Mouse (Mus musculus) large intestine, adult 2 months (tissue): Measurements from ENCODE around the gene Tmem108. TPM values are rescaled to one million over a fixed set of nuclear protein-coding genes. Genes with fewer than 3 reads are reported as not detected.

Experiments
- DNase-seq: peaks from one replicate; pipeline ENCODE4 v3.0.0-alpha.2; 2012; ENCODE audit warnings: low read depth, low spot score
- WGBS: fragments of 180-500 bp; shearing (Covaris S2); methylation state at CpG from one replicate; pipeline ENCODE4 v1.1.7; 2018; 5-methylcytosine and 5-hydroxymethylcytosine counted together
- polyA plus RNA-seq: library from polyadenylated mRNA; depleted of rRNA; stranded (reverse); fragments of >200 nt; gene quantifications from 2 replicates; pipeline ENCODE4 v1.2.3, GENCODE M21; 2012

Tmem108 gene
- polyA plus RNA-seq, 1 experiment, result 0.74 TPM

DNA sequence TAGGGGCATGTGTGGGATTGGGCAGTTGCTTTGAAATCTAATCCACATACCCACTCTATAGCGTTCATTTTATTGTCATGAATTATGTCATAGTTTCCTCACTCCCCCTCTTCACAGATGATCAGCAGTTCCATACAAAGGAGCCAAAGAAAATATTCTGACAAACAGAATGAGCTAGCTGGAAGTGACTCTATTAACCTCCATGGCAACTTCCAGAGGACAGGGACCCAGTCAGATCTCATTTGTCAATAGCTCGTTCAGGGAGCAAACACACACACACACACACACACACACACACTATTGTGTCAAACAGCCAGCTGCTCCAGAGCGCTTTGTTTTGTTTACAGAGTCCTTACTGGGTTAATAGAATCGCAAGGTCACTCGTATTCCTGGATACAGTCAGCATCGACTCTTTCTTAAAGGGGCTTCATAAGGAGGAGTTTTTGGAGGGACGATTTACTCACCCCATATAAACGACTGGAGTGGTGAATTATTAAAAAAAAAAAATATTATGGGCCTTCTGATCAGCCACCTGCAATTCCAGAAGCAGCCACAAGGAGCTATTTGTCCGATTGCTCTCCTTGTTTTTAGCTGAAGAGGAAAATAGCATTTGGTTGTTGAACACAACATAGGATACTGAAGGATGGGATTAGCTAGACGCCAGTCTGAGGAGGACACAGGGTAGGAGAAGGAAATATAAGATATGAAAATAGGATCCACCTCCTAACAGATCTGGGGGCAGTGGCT, 197.6 kb downstream of the Tmem108 start:
- no peak for DNase-seq
- 16% methylated on average over 10 of the region's 10 CpGs for WGBS

DNA sequence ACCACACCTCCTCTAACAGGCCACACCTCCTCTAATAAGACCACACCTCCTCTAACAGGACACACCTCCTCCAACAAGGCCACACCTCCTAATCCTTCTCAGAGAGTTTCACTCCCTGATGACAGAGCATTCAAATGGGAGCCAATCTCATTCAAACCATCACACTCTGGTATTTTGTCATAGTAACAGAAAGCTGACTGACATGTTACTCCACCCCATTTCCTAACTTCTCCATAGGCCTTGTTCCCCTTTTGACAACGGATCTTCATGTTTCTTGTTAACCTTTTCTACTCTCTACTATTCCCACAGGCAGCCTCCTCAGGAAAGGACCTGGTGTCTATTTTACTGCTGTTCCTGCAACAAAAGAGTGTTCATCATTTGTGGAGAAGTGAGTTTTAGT, 199.6 kb downstream of the Tmem108 start:
- 88% methylated on average over 1 of the region's 1 CpGs for WGBS
- DNase-seq, result no peak

DNA sequence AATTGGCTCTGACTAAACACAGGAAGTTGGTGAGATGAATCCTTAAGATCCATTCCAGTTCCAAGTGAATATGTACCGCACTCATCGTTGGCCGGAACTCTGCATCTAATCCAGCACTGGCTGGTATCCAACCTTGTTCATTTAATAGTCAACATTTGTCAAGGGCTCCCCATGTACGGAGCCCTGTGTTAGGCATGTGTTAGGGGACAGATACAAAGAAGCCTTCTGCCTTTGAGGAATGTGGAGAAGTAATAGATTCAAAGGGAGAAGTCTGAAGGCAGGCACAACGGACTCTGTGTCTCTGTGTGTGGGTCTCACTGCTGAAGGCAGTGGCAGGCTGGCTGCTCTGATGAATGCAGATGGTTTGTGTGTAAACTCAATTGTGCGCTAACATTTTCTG, 202.9 kb downstream of the Tmem108 start:
- WGBS, result 56% methylated on average over 6 of the region's 6 CpGs
- no peak for DNase-seq

DNA sequence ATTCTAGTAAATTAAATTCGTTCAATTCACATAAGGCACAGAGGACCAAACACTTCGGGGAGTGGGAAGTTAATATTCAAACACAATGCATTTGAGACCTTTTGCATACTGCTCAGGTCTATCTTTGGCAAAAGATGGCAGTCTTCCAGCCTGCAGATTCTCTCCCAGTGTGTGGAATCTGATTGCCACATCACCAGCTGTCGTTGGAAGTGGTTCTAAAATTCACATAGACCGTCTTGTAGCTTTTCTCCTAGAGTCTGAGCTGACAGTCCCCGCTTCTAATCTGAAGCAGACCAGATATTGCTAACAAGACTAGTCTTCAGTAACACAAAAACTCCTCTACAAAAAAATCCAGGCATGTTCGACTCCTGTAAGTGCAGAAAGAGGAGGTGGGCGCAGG, 203.4 kb downstream of the Tmem108 start:
- WGBS, result 47% methylated on average over 7 of the region's 7 CpGs
- no peak for DNase-seq

DNA sequence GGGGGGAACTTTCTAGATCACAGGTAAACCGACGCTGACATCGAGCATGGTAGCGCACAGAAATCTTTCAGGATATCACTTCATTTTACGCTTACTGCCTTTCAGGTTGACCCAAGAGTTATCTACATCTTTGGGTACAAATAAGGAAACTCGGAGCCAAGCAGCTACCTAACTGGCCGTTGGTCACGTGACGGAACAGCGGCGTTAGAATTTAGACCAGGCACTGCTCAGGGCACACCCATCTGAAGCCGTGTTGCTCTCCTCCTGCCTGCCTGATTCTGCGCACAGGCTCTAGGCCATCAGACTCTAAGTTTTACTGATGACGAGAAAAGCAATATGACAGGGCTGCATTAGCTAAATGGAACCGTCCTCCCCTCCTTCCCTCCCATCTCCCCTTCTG, 204.6 kb downstream of the Tmem108 start:
- 90% methylated on average over 15 of the region's 15 CpGs for WGBS
- no peak for DNase-seq

DNA sequence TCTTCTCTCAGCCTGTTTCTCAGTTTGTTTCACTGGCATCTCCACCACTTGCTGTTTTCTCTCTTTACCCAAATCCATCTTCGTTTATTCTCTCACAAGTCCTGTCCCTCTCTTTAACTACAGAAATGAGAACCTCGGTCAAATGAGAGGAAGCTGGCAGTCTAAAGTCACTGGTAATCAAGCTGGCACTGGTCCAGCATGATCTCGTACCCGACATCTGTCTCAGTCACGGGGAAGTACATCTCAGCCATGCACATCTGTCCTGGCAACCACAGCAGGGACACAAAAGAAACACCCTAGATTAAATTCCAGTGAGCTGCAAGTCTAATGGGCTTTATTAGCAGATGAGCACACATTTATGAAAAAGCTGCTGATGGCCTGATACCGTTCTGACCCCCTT, 206.3 kb downstream of the Tmem108 start:
- no peak for DNase-seq
- WGBS, result 19% methylated on average over 6 of the region's 6 CpGs

DNA sequence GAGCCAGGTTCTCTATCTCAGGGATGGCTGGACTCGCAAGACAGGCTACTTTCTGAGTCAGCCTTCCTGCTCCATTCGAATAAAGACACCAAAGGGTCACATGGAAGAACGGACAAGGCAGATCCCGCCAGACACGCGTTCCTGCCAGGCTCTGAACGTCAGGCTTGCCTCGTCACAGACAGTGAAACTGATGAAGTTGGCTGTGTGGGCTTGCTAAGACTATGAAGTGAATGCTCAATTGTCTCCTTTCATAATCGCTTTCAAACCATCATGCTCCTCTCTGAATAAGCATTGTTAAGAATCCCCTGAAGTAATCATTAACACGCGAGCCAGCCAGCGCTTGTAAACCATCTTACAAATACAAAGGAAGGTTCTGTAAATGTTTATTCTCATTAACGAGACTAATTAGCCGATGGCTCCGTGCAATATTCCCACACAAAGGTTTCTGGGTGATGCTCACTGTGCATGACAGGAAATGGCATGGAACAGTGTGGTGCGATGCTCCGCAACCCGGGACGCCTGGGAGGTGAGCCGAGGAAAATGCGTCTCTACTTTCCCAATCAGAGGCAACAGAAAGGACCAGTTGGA, 210.9 kb downstream of the Tmem108 start:
- DNase-seq, result no peak

DNA sequence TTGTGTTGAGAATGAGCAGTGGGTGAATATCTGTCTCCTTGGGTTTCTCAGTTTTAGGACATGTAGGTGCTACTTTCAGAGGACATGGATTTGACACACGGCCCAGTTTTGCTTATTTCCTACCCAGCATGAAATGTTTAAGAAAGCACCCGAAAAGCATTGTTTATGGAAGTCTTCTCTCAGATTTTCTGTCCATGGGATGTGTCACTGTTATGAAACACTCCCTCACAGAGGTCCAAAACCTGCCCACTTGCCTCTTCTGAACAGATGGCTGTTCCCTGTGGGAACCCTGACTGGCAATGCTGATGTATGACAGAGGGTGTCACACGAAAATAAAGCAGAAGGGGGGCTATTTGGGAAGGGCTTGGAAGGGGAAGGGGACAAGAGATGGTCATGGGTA, 212.5 kb downstream of the Tmem108 start:
- DNase-seq, result no peak
- WGBS, result 67% methylated on average over 3 of the region's 3 CpGs

More for the DNA sequence above, 210.9 kb downstream of the Tmem108 start:
- 28% methylated on average over 21 of the region's 21 CpGs for WGBS

DNA sequence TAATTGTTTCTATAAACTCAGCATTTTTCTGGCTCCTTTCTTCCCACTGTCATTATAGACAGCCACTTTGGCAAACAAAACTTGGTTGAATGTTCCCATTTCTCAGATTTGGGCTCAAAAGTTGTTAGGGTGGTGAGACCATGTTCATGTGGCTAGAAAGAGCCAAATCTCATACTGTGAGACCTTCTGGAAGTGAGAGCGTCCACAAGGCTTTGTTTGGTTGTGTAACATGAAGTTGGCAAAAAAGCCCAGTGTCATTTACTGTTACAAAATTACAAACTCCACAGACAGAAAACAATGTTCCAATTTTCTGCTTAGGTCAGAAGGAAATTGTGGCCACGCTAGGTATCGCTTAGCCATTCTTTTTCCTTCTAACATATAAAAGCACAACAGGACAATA, 213.0 kb downstream of the Tmem108 start:
- DNase-seq, result no peak
- WGBS, result 86% methylated on average over 3 of the region's 3 CpGs

DNA sequence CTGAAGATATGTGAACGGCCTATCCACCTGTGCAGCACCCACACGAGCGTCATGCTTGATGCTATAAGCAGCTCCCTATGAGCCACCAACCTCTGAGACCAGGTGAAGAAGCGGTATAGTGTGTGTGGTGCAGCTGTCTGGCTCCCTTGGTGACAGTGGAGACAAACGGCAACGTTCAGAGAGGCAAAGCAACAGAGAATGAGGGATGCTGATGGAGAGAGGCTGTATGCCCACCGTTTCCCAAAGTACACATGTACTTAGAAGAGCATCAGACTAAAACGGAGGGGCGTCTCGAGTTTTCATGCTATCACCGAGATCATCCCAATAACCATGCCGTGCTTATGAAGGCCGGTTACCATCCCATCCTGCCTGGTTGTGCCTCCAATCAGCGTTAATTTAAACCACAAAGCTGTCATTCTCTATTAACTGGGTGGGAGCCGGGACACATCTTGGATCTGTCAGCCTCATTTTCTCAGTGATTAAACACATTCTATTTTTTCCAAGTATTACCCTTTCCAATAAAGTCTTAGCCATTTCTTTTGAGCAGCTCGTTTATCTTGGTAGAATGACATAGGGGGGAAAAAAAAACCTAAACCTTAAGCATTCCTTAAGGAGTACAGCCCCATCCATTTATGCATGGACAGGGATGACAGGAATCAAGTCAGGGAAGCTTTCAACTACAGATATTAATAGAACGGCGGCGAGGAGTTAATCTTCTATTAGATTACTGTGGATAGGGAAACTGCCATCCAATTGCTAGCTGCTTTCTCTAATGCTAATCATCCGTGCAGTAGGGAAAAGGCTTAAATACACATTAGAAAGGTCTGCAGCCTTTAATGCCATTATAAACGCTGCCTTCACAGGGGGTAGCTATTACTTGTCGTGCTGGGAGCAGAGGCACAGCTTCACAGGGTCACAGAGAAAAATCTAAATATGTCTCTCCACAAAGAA, 214.7 kb downstream of the Tmem108 start:
- DNase-seq, result no peak
- WGBS, result 73% methylated on average over 22 of the region's 22 CpGs

DNA sequence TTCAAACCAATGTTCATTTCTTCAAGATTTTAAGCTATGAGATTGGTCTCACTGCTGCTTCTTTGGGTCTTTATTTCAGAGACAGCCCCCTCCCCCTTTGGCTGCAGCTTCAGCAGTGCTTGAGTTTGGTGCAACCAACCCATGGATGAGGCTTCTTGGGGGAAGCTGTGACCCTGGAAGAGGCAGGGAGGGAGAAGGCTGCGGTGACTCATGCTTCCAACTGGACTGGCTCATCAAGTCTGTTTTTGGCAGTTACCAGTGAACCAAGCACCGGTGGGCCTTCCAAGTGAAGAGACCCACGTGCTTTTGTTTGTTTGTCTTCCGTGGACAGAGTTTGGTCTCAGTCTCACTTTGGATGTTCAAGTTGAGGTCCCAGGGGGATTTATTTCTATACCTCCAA, 215.9 kb downstream of the Tmem108 start:
- no peak for DNase-seq
- 64% methylated on average over 4 of the region's 4 CpGs for WGBS

DNA sequence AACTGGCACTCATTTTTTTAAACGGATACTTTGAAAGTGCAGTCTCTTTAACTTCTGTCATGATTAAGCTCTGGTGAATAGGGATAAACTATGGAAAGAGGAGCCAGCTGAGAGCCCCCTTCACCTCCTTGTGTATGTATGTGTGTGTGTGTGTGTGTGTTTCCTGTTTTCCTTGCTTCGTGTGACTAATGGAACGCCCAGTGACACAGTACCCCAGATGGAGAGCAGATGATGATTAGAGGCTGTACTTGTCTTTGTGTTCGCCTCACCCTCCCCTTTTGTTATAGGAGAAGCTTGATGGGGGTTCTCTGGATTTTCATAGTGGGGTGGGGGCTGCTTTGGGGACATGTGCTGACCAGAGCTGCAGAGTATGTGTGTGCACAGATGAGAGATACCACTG, 216.4 kb downstream of the Tmem108 start:
- 63% methylated on average over 4 of the region's 4 CpGs for WGBS
- no peak for DNase-seq

DNA sequence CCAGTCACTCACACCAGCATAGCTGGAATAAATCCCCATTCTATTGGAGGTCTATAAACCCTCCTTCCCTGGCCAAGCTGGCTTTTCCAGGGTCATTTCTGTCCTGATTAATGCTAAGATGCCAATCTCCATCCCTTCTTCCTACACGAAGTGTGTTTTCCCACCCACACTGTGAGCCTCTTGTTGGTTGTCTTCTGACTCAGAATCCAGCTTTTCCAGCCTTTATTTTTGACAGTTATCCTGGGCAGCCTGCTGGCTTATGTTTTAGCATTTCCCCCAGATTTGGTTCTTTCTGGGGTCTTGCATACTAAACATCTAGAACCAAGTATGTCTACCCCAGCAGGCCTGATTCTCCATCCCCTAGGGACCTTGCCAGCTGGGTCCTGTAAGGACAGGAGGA, 217.0 kb downstream of the Tmem108 start:
- WGBS, result 63% methylated on average over 1 of the region's 1 CpGs
- no peak for DNase-seq

DNA sequence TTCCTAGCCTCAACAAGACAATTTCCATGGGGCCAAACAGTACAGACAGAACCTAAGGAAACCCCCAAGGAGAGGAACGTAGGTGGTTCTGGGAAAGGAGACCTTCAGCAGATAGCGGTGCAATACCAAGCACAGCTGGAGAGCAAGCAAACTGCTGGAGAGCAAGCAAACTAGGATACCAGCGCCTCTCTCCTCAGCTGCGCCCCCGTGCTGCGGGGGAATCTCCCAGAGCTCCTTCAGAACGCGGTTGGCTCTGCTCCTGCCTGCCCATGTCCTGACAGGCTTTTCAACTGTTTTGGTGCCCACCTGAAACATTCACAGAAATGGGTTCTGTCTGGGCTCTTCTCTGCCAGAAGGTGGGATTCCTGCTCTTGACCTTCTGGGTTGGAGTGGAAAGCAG, 221.1 kb downstream of the Tmem108 start:
- DNase-seq, result no peak
- WGBS, result 84% methylated on average over 8 of the region's 8 CpGs

DNA sequence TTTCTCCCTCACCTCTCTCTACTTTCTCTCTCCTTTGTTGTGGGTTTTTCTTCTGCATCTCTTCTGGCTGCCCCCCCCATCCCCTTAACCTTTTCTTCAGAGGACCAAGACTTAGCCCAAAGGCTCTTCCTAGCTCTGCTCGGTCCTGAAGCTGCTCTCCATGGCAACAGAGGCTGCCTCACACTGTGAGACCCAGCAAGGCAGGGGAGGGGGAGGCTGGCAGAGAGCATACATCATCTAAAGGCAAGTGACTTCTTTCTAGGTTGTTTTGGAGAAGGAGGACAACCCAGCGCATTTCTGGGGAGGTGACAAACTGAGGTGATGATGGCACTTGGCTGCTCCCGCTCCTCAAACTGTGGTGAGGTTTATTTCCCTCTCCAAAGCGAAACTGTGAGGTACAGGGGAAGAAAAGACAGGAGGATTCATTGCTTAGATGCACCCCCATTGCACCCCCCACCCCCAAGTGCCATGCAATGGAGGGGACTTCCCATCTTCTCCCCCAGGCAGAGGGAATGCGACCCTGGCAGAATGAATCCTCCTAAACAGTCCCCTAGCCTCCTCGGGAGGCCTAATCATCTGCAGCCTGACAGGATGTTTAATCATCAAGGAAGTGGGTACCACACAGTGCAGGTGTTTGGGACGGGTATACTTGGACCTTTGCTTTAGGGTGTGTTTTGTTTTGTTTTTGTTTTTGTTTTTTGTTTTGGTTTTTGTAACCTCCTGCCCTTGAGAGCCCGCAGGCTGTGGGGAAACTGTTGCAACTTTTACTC, 223.4 kb downstream of the Tmem108 start:
- WGBS, result 46% methylated on average over 8 of the region's 8 CpGs
- DNase-seq, result no peak

DNA sequence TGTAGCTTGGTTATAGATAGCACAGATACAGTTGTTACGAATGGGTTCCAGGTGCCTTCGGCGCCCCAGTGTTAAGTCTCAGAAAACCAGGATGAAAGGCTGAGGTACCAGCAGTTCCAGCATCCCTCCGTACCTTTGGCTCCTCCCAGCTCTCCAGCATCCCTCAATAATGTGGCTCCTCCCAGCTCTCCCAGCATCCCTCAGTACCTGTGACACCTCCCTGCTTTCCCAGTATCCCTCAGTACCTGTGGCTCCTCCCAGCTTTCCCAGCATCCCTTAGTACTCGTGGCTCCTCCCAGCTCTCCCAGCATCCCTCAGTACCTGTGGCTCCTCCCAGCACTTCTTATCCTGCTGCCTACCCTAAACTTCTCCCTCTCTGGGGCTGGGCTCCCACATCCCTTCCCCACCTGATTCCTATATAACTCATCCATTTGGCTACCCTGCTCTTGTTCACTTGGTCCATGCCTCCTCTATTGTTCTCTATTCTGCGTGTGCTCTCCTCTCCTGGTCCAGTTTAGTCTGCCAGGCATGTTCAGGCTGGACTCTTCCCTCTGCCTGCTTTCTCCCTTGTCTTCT, 225.5 kb downstream of the Tmem108 start:
- no peak for DNase-seq
- WGBS, result 89% methylated on average over 6 of the region's 6 CpGs

DNA sequence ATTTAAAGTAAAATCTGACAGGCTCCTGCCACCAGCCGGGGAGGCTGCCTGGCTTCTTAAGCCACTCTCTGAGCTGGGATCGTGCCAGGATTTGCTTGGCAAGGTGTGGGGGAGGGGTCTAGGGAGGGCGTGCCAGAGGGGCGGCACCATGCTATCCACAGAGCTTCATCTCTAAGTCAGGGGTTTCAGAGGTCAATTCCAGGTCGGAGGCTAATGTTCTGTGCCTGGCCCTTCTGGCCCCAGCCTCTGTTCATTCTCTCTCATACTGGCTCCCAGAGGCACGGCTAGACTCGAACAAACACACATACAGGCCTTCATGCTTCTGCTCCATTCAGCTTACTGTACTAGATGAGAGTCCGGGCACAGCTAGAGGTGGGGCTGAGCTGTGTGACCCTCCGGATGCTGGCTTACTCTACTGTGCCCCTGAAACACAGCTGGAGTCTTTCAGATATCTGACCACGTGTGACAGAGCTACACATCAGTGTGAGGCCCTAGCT, 236.5 kb downstream of the Tmem108 start:
- WGBS, result 39% methylated on average over 10 of the region's 10 CpGs
- DNase-seq, result no peak

DNA sequence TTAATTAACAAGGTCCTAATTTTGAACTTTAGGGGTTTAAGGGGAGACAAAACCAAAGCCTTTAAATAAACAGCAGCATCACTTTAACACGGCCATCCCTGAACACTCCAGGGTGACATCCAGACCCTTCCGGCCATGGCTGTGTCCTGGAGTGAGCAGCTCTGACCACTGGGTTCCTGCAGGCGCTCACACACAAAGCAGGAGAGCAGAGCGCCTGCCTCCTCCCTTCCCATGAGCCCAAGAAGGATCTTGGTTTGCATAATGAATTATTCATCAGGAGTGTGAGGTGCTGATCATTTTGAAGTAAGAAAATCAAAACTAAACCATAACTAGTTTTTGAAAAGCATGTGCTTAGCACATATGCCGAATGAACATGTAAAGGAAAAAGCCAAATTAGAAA, 237.0 kb downstream of the Tmem108 start:
- DNase-seq, result no peak
- WGBS, result 69% methylated on average over 5 of the region's 5 CpGs

DNA sequence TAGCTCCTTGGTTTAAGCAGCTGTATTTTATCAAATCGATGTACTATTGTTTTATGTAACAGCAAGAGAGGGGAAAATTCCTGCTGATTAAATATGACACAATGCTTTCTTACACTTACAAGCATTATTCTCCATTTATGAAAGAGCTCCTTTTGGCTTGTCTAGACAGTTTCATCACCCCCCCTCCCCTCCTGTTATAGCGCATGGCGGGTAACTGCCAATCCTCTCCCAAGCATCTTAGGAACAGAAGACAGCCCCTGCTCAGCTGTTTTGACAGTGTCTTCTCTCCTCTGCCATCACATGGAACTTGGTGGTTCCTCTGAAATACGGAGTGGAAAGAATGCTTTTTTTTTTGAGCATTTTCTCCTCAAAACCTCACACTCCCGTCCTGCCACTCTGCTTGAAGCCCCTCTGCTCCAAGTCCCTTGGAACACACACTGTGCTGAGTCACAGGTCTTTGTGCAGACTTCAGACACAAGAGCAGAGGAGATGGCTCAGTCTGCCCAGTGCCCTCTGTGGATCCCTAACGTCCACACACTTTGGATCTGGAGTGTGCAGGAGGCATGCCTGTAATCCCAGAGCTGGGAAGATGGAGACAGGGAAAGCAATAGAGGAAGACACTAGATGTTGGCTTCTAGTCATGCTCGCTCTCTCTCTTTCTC, 237.8 kb downstream of the Tmem108 start:
- 63% methylated on average over 7 of the region's 7 CpGs for WGBS
- no peak for DNase-seq
